Mouse (Mus musculus): ENCODE data around the gene Zcwpw1. TPM values are rescaled to one million over a fixed set of nuclear protein-coding genes. Genes with fewer than 3 reads are reported as not detected.

Gene Zcwpw1
- polyA plus RNA-seq, 1 experiment, result 6.1 TPM

- Histone ChIP-seq H3K4me1 (ENCODE audit: control insufficient read depth, insufficient read depth, low read length) (peaks cover 29% of the 10 kb centered on the region), H3K27ac (ENCODE audit: insufficient read depth, low read depth, low read length) (no peak overlapping the region), H3K4me3 (ENCODE audit: insufficient read depth, low read length) (no peak overlapping the region)
- TF ChIP-seq CTCF (IDR thresholded peaks at IDR 0.05; ENCODE audit: low read depth, low read length) (no peak), POLR2A (IDR thresholded peaks at IDR 0.05; ENCODE audit: borderline replicate concordance, low read depth, low read length) (no peak)
Measured at GRCm38 (mm10) chr5:137781661-137782060, 5.9 kb upstream of the Zcwpw1 start.

GRCm38 (mm10) chr5:137782776-137783522, 4.6 kb upstream of the Zcwpw1 start:
- no peak overlapping the region for H3K27ac ChIP-seq (ENCODE audit: insufficient read depth, low read depth, low read length)
- no peak overlapping the region for H3K4me3 ChIP-seq (ENCODE audit: insufficient read depth, low read length)
- TF ChIP-seq CTCF (IDR thresholded peaks at IDR 0.05; ENCODE audit: low read depth, low read length) (no peak), POLR2A (IDR thresholded peaks at IDR 0.05; ENCODE audit: borderline replicate concordance, low read depth, low read length) (no peak)
- peaks cover 18% of the 10 kb centered on the region for H3K4me1 ChIP-seq (ENCODE audit: control insufficient read depth, insufficient read depth, low read length)

GRCm38 (mm10) chr5:137783901-137784540, 3.6 kb upstream of the Zcwpw1 start:
- no peak overlapping the region for H3K27ac ChIP-seq (ENCODE audit: insufficient read depth, low read depth, low read length)
- peaks cover 17% of the 10 kb centered on the region for H3K4me1 ChIP-seq (ENCODE audit: control insufficient read depth, insufficient read depth, low read length)
- TF ChIP-seq CTCF (IDR thresholded peaks at IDR 0.05; ENCODE audit: low read depth, low read length) (no peak), POLR2A (IDR thresholded peaks at IDR 0.05; ENCODE audit: borderline replicate concordance, low read depth, low read length) (no peak)
- peak overlapping the region; percentile 99 for H3K4me3 ChIP-seq (ENCODE audit: insufficient read depth, low read length)

- no peak overlapping the region for H3K27ac ChIP-seq (ENCODE audit: insufficient read depth, low read depth, low read length)
Measured at GRCm38 (mm10) chr5:137784546-137784945, 3.1 kb upstream of the Zcwpw1 start.

GRCm38 (mm10) chr5:137785164-137786031, 2.2 kb upstream of the Zcwpw1 start:
- Histone ChIP-seq H3K4me1 (ENCODE audit: control insufficient read depth, insufficient read depth, low read length) (peaks cover 17% of the 10 kb centered on the region), H3K4me3 (ENCODE audit: insufficient read depth, low read length) (peak overlapping the region; percentile 99), H3K27ac (ENCODE audit: insufficient read depth, low read depth, low read length) (peak overlapping the region; percentile 98)
- TF ChIP-seq POLR2A (IDR thresholded peaks at IDR 0.05; ENCODE audit: borderline replicate concordance, low read depth, low read length) (no peak), CTCF (IDR thresholded peaks at IDR 0.05; ENCODE audit: low read depth, low read length) (no peak)

More at GRCm38 (mm10) chr5:137784546-137784945, 3.1 kb upstream of the Zcwpw1 start:
- TF ChIP-seq POLR2A (IDR thresholded peaks at IDR 0.05; ENCODE audit: borderline replicate concordance, low read depth, low read length) (no peak), CTCF (IDR thresholded peaks at IDR 0.05; ENCODE audit: low read depth, low read length) (no peak)
- Histone ChIP-seq H3K4me3 (ENCODE audit: insufficient read depth, low read length) (peak overlapping the region; percentile 99), H3K4me1 (ENCODE audit: control insufficient read depth, insufficient read depth, low read length) (peaks cover 17% of the 10 kb centered on the region)

- Histone ChIP-seq H3K4me1 (ENCODE audit: control insufficient read depth, insufficient read depth, low read length) (peaks cover 17% of the 10 kb centered on the region), H3K4me3 (ENCODE audit: insufficient read depth, low read length) (peak overlapping the region; percentile 99), H3K27ac (ENCODE audit: insufficient read depth, low read depth, low read length) (peak overlapping the region; percentile 98)
- TF ChIP-seq CTCF (IDR thresholded peaks at IDR 0.05; ENCODE audit: low read depth, low read length) (no peak), POLR2A (IDR thresholded peaks at IDR 0.05; ENCODE audit: borderline replicate concordance, low read depth, low read length) (peak; percentile 86)
Measured at GRCm38 (mm10) chr5:137786109-137786942, 1.3 kb upstream of the Zcwpw1 start.

GRCm38 (mm10) chr5:137788171-137788570, 573 bp downstream of the Zcwpw1 start:
- Histone ChIP-seq H3K4me1 (ENCODE audit: control insufficient read depth, insufficient read depth, low read length) (peaks cover 19% of the 10 kb centered on the region), H3K4me3 (ENCODE audit: insufficient read depth, low read length) (no peak overlapping the region), H3K27ac (ENCODE audit: insufficient read depth, low read depth, low read length) (no peak overlapping the region)
- TF ChIP-seq POLR2A (IDR thresholded peaks at IDR 0.05; ENCODE audit: borderline replicate concordance, low read depth, low read length) (no peak), CTCF (IDR thresholded peaks at IDR 0.05; ENCODE audit: low read depth, low read length) (no peak)

- TF ChIP-seq CTCF (IDR thresholded peaks at IDR 0.05; ENCODE audit: low read depth, low read length), result no peak
- TF ChIP-seq POLR2A (IDR thresholded peaks at IDR 0.05; ENCODE audit: borderline replicate concordance, low read depth, low read length), result no peak
- Histone ChIP-seq H3K27ac (ENCODE audit: insufficient read depth, low read depth, low read length) (no peak overlapping the region), H3K4me1 (ENCODE audit: control insufficient read depth, insufficient read depth, low read length) (peaks cover 16% of the 10 kb centered on the region), H3K4me3 (ENCODE audit: insufficient read depth, low read length) (no peak overlapping the region)
Measured at GRCm38 (mm10) chr5:137788946-137789531, 1.4 kb downstream of the Zcwpw1 start.
